Mouse (Mus musculus) kidney, embryonic 16.5 days (tissue): ENCODE measurements at regions not wholly inside any gene's neighbourhood (a gene's known extent, or its start where the extent isn't known, plus 50 kb on each side); places are given as distances from the start of the nearest gene placed in this dataset.
"Not testable (repeated sequence)": the region's sequence is repeated elsewhere in the genome, so short reads cannot be mapped to it uniquely, and the experiment has no call there.

Experiments used
- ATAC-seq: fragments of 200-750 bp; cut with Nextera tagmentation; 2 replicates; pipeline ENCODE4 v1.8.0; 2017; ENCODE audit warnings: moderate TSS enrichment; ENCODE audit not compliant: low FRiP score, low TSS enrichment
- H3K27ac ChIP-seq: fragments of 300-500 bp; sonication (generic); 2 replicates; pipeline ENCODE4 v1.5.1; 2014; ENCODE audit warnings: low read length
- H3K27me3 ChIP-seq: fragments of 300-500 bp; sonication (generic); 2 replicates; pipeline ENCODE4 v1.6.1; 2014; ENCODE audit warnings: low read length, control low read depth, mixed read lengths; ENCODE audit not compliant: insufficient read depth
- H3K36me3 ChIP-seq: fragments of 300-500 bp; sonication (generic); 2 replicates; pipeline ENCODE4 v1.6.1; 2014; ENCODE audit warnings: low read length, control low read depth, mixed read lengths; ENCODE audit not compliant: insufficient read depth
- H3K4me1 ChIP-seq: fragments of 300-500 bp; sonication (generic); 2 replicates; pipeline ENCODE4 v1.6.1; 2014; ENCODE audit warnings: low read length, control low read depth, mixed read lengths; ENCODE audit not compliant: insufficient read depth
- H3K4me2 ChIP-seq: fragments of 300-500 bp; sonication (generic); replicated peaks from 2 replicates; pipeline ENCODE4 v1.6.1; 2014; ENCODE audit warnings: low read depth, low read length
- H3K4me3 ChIP-seq: fragments of 300-500 bp; sonication (generic); 2 replicates; pipeline ENCODE4 v1.5.1; 2014; ENCODE audit warnings: mild to moderate bottlenecking, low read length
- H3K9ac ChIP-seq: fragments of 300-500 bp; sonication (generic); replicated peaks from 2 replicates; pipeline ENCODE4 v1.6.1; 2014; ENCODE audit warnings: low read length
- H3K9me3 ChIP-seq: fragments of 300-500 bp; sonication (generic); 2 replicates; pipeline ENCODE4 v1.6.1; 2016; ENCODE audit warnings: low read length, control low read depth
- WGBS: fragments of 180-500 bp; shearing (Covaris S2); extraction: QIAGEN DNeasy Blood & Tissue Kit; methylation state at CpG from one replicate; pipeline ENCODE4 v1.1.7; 2014; 5-methylcytosine and 5-hydroxymethylcytosine counted together

- no peak overlapping the region for H3K27ac ChIP-seq
- H3K27me3 ChIP-seq, result no peaks in the 10 kb centered on the region
- no peak for ATAC-seq
- H3K36me3 ChIP-seq, result no peaks in the 10 kb centered on the region
- no peaks in the 10 kb centered on the region for H3K9me3 ChIP-seq
- H3K4me3 ChIP-seq, result no peak overlapping the region
- no peaks in the 10 kb centered on the region for H3K4me1 ChIP-seq
- no peak overlapping the region for H3K4me2 ChIP-seq
- H3K9ac ChIP-seq, result no peak overlapping the region
Observed at GRCm38 (mm10) chr3:17636276-17636675, 311.9 kb upstream of the Cypt12 start.

DNA sequence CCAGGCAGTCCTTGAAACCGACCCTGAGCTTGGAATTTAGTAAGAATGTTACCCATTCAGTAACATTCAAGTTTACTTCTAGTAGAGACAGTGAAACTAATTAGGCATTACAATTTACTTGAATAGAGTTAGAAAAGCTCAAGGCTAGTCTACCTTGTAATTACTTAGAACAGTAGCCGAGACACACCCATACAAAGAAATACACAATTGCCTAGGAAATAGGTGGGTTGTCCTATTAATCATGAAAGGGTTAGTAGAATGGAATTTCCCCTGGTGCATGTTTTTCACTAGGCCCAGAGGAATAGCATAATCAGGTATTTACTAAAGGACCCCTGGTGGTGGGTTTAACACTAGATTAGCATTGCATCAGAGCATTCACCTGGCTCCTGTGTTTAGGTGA lies 288.2 kb upstream of the Cypt12 start:
- H3K4me1 ChIP-seq, H3K9me3 ChIP-seq, H3K4me2 ChIP-seq, H3K4me3 ChIP-seq, H3K36me3 ChIP-seq, H3K9ac ChIP-seq, H3K27ac ChIP-seq, ATAC-seq, H3K27me3 ChIP-seq: not testable (repeated sequence)
- 81% methylated on average over 2 of the region's 2 CpGs for WGBS

DNA sequence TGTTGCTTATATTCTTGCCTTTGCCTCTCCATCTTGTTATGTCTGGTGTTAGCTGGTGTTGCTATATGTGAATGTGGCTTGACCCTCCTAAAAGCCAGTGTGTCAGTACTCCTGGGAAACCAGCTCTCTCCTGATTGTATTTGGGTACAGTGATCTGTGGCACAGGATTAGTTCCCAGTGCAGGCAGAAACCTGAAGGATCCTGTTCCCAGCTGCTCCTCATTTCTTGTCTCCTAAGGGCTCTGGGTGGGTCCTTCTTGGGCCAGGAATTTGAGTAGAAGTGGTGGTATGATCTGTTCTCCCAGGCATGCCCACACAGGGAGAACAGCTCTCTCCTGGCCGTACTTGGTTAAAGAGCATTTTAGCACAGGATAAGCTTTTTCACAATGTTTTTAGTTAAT lies 286.2 kb upstream of the Cypt12 start:
- 82% methylated on average over 1 of the region's 1 CpGs for WGBS
- H3K4me2 ChIP-seq, result no peak overlapping the region
- H3K27me3 ChIP-seq, result no peaks in the 10 kb centered on the region
- H3K27ac ChIP-seq, result no peak overlapping the region
- H3K4me3 ChIP-seq, result no peak overlapping the region
- H3K9me3 ChIP-seq, result no peaks in the 10 kb centered on the region
- no peak overlapping the region for H3K9ac ChIP-seq
- no peak for ATAC-seq
- H3K4me1 ChIP-seq, result no peaks in the 10 kb centered on the region
- no peaks in the 10 kb centered on the region for H3K36me3 ChIP-seq

DNA sequence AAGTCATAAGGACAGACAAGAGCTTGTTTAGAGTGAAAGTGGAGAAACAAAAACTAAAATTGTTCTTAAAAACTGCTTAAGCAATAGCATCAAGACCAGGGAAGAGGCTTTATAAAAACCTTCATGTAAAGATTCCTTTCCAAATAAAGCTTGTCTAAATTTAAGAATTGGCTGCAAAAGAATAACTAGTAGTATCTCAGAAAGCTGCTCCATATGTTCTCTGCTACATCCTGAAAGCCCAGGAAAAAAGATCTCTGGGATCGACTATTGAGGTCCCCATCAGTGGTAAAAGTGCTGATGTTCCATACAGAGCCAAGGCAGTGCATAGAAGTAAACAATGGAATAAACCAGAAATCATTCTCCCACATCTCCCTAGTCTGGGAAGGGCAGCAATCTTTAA lies 281.2 kb upstream of the Cypt12 start:
- no peaks in the 10 kb centered on the region for H3K9me3 ChIP-seq
- no peaks in the 10 kb centered on the region for H3K4me1 ChIP-seq
- H3K9ac ChIP-seq, result no peak overlapping the region
- no peaks in the 10 kb centered on the region for H3K36me3 ChIP-seq
- no peak overlapping the region for H3K4me3 ChIP-seq
- no peak for ATAC-seq
- H3K27me3 ChIP-seq, result no peaks in the 10 kb centered on the region
- WGBS, result 87% methylated on average over 1 of the region's 1 CpGs
- H3K27ac ChIP-seq, result no peak overlapping the region
- no peak overlapping the region for H3K4me2 ChIP-seq

DNA sequence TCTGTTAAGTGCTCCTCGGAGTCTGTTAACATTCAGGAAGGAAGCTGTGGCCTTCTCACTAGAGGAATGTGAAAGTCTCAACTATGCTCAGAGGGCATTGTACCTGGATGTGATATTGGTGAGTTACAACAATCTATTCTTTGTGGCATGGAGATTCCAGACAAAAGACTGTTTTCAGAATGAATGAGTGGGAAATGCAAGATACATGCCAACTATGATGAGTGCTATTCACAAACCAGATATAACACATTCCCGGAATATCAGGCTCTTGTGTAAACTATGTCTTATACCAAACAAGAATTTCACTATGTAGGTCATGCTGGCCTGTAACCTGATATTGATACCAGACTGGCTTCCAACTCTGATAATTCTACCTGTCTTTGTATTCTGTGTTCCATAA lies 279.4 kb upstream of the Cypt12 start:
- Histone ChIP-seq H3K4me2 (no peak overlapping the region), H3K4me1 (no peaks in the 10 kb centered on the region), H3K9me3 (no peaks in the 10 kb centered on the region), H3K27me3 (no peaks in the 10 kb centered on the region), H3K4me3 (no peak overlapping the region), H3K36me3 (no peaks in the 10 kb centered on the region), H3K27ac (no peak overlapping the region), H3K9ac (no peak overlapping the region)
- ATAC-seq, result no peak
- 91% methylated on average over 2 of the region's 2 CpGs for WGBS
